ENCODE assay signal across 9 mouse cellular contexts in the genomic region with DNA sequence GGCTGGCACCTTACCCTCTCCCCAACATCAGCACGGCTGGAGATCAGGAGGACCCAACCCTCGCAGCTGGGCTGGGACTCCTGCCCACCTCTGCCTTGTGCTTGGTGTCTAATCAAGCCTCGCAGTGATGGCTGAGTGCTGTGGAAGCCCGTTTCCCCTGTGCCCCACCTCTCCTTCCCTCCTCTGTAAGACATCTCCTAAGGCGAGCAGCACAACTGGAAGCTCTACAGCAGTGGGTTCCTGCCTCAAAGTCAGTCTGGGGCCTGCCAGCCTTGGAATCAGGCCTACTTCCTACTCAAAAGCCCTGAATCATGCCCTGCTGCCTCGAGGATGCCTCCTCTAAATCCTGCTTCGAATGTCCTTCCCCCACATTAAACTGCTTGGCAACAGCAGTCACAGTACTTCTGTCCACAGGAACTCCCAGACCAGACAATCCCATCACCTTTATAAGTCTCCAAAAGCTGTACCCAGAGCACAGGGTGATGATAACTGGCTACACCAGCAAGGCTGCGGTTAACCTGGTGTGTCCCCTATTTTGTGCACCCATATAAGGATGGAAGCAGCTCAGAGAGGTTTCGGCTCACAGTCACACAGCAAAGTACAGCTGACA. TPM values are rescaled to one million over a fixed set of nuclear protein-coding genes. Genes with fewer than 3 reads are reported as not detected.
DNase-seq lines count a peak whose midpoint lies in the region; ATAC-seq and TF ChIP-seq lines count a peak whose summit lies in the region.
"Had no signal": no experiment of that assay in that cellular context is flagged by ENCODE, and none has a peak within 500 bp of the region (broad histone marks: within the 10 kb centered on the region; RNA-seq: fewer than 3 reads in every experiment).

No protein-coding gene starts in this region.

- ATAC-seq in hindbrain, postnatal 0 days, result no peak
- ATAC-seq in midbrain, postnatal 0 days (ENCODE audit: low FRiP score), result no peak

- no peaks in the 10 kb centered on the region for H3K36me3 ChIP-seq in hindbrain, postnatal 0 days (ENCODE audit: insufficient read depth, low read length)
- H3K36me3 ChIP-seq in midbrain, postnatal 0 days (ENCODE audit: insufficient read depth, low read length), result no peaks in the 10 kb centered on the region

- no peaks in the 10 kb centered on the region for H3K27me3 ChIP-seq in hindbrain, postnatal 0 days (ENCODE audit: insufficient read depth, low read length)
- no peaks in the 10 kb centered on the region for H3K27me3 ChIP-seq in midbrain, postnatal 0 days (ENCODE audit: insufficient read depth, low read length)

- 81% methylated on average over 9 of the region's 9 CpGs for WGBS in hindbrain, postnatal 0 days
- WGBS in midbrain, postnatal 0 days, result 82% methylated on average over 9 of the region's 9 CpGs

- peak; percentile 16 for DNase-seq in kidney, adult 18-20 months
- DNase-seq in kidney, postnatal 4 days, result no peak
- DNase-seq in hindbrain, postnatal 0 days (ENCODE audit: low spot score), result no peak
- DNase-seq in midbrain, postnatal 0 days (ENCODE audit: low spot score), result no peak
- DNase-seq in adrenal gland, adult 8-10 months, result no peak
- DNase-seq in frontal cortex, postnatal 25 days (ENCODE audit: low spot score in 2 of 2), result no peak
- DNase-seq in cerebellum, postnatal 25 days, result no peak

- peak overlapping the region; percentile 67 for H3K4me2 ChIP-seq in hindbrain, postnatal 0 days (ENCODE audit: low read depth, low read length)
- peak overlapping the region; percentile 64 for H3K4me2 ChIP-seq in midbrain, postnatal 0 days (ENCODE audit: low read depth, low read length, poor library complexity, severe bottlenecking)

- peaks cover 23% of the 10 kb centered on the region for H3K4me1 ChIP-seq in bone marrow macrophage, adult 2 months (ENCODE audit: control insufficient read depth, insufficient read depth, low read length)
- peaks cover 12% of the 10 kb centered on the region; the same call in 1 of the 2 replicates for H3K4me1 ChIP-seq in hindbrain, postnatal 0 days (ENCODE audit: insufficient read depth, low read length)
- peaks cover 7% of the 10 kb centered on the region; the same call in 1 of the 2 replicates for H3K4me1 ChIP-seq in midbrain, postnatal 0 days (ENCODE audit: insufficient read depth, low read length)

- no peaks in the 10 kb centered on the region for H3K9me3 ChIP-seq in hindbrain, postnatal 0 days (ENCODE audit: low read length)
- H3K9me3 ChIP-seq in midbrain, postnatal 0 days (ENCODE audit: low read length), result no peaks in the 10 kb centered on the region

- no peak for TF ChIP-seq CTCF in bone marrow macrophage, adult 2 months (IDR thresholded peaks at IDR 0.05; ENCODE audit: low read depth, low read length)
- no peak for TF ChIP-seq CTCF in hindbrain, postnatal 0 days (IDR thresholded peaks at IDR 0.05; ENCODE audit: low read depth)
- no peak for TF ChIP-seq CTCF in midbrain, postnatal 0 days (IDR thresholded peaks at IDR 0.05)

- H3K27ac ChIP-seq in bone marrow macrophage, adult 2 months (ENCODE audit: insufficient read depth, low read depth, low read length), result peak overlapping the region; percentile 69
- H3K27ac ChIP-seq in hindbrain, postnatal 0 days, result no peak overlapping the region
- H3K27ac ChIP-seq in midbrain, postnatal 0 days (ENCODE audit: low read depth, low read length), result no peak overlapping the region

- peak overlapping the region; percentile 49 for H3K4me3 ChIP-seq in bone marrow macrophage, adult 2 months (ENCODE audit: insufficient read depth, low read length)
- no peak overlapping the region for H3K4me3 ChIP-seq in hindbrain, postnatal 0 days (ENCODE audit: low read length)
- peak overlapping the region; percentile 56; the same call in 1 of the 2 replicates for H3K4me3 ChIP-seq in midbrain, postnatal 0 days (ENCODE audit: low read depth, low read length)

- no peak for TF ChIP-seq POLR2A in bone marrow macrophage, adult 2 months (IDR thresholded peaks at IDR 0.05; ENCODE audit: borderline replicate concordance, low read depth, low read length)

- H3K9ac ChIP-seq in hindbrain, postnatal 0 days (replicated peaks; ENCODE audit: low read length), result 0 out of 2 replicates have a peak overlapping the region, but pooled peaks have one; percentile 66
- no peak overlapping the region for H3K9ac ChIP-seq in midbrain, postnatal 0 days (replicated peaks; ENCODE audit: low read length, poor library complexity, severe bottlenecking)

RNA-seq across cellular contexts. Expression of a gene that starts 1.2 kb away (rescaled TPM):
- 7.0 and 9.9 TPM in 2 replicates for polyA plus RNA-seq in bone marrow macrophage, adult 2 months (2012; ENCODE audit: insufficient read depth, insufficient read length, missing spikeins)
- total RNA-seq in hindbrain, postnatal 0 days (2014; rRNA removed), result 23.5 and 29.1 TPM in 2 replicates
- 25.9 and 26.0 TPM in 2 replicates for polyA plus RNA-seq in hindbrain, postnatal 0 days (2015; fragmentation: Nextera tagmentation; extraction: Ambion mirVana)
- 18.5 and 22.1 TPM in 2 replicates for total RNA-seq in midbrain, postnatal 0 days (2014; rRNA removed)
- polyA plus RNA-seq in midbrain, postnatal 0 days (2015; fragmentation: Nextera tagmentation; extraction: Ambion mirVana), result 26.2 and 33.2 TPM in 2 replicates
- total RNA-seq in adrenal gland, adult 8-10 months (2022), result 10 to 100 TPM; 22.8 to 27.3 (median 24.7) TPM

RNA-seq across cellular contexts. Expression of a gene that starts 1.2 kb away (rescaled TPM):
- 0.80 and 1.3 TPM in 2 replicates for polyA plus RNA-seq in bone marrow macrophage, adult 2 months (2012; ENCODE audit: insufficient read depth, insufficient read length, missing spikeins)
- total RNA-seq in hindbrain, postnatal 0 days (2014; rRNA removed), result 2.5 and 3.5 TPM in 2 replicates
- polyA plus RNA-seq in hindbrain, postnatal 0 days (2015; fragmentation: Nextera tagmentation; extraction: Ambion mirVana), result 2.1 and 2.2 TPM in 2 replicates
- total RNA-seq in midbrain, postnatal 0 days (2014; rRNA removed), result 3.5 and 4.0 TPM in 2 replicates
- polyA plus RNA-seq in midbrain, postnatal 0 days (2015; fragmentation: Nextera tagmentation; extraction: Ambion mirVana), result 2.7 and 3.0 TPM in 2 replicates
- total RNA-seq in adrenal gland, adult 8-10 months (2022), result 1 to 10 TPM in 3 of 4 experiments, under 1 TPM in 1; 0.61 to 1.7 (median 1.3) TPM

RNA-seq across cellular contexts. Expression of a gene that starts 3.9 kb away (rescaled TPM):
- 1.4 and 3.4 TPM in 2 replicates for polyA plus RNA-seq in bone marrow macrophage, adult 2 months (2012; ENCODE audit: insufficient read depth, insufficient read length, missing spikeins)
- 3.7 and 3.9 TPM in 2 replicates for total RNA-seq in hindbrain, postnatal 0 days (2014; rRNA removed)
- 3.5 and 3.7 TPM in 2 replicates for polyA plus RNA-seq in hindbrain, postnatal 0 days (2015; fragmentation: Nextera tagmentation; extraction: Ambion mirVana)
- total RNA-seq in midbrain, postnatal 0 days (2014; rRNA removed), result 8.8 and 13.4 TPM in 2 replicates
- 5.4 and 5.5 TPM in 2 replicates for polyA plus RNA-seq in midbrain, postnatal 0 days (2015; fragmentation: Nextera tagmentation; extraction: Ambion mirVana)
- 1 to 10 TPM; 1.5 to 2.5 (median 1.7) TPM for total RNA-seq in adrenal gland, adult 8-10 months (2022)

RNA-seq across cellular contexts. Expression of a gene that starts 6.7 kb away (rescaled TPM):
- not detected in 2 replicates for polyA plus RNA-seq in bone marrow macrophage, adult 2 months (2012; ENCODE audit: insufficient read depth, insufficient read length, missing spikeins)
- not detected in 2 replicates for total RNA-seq in hindbrain, postnatal 0 days (2014; rRNA removed)
- 0.36 and 0.39 TPM in 2 replicates for polyA plus RNA-seq in hindbrain, postnatal 0 days (2015; fragmentation: Nextera tagmentation; extraction: Ambion mirVana)
- not detected in 2 replicates for total RNA-seq in midbrain, postnatal 0 days (2014; rRNA removed)
- not detected in 2 replicates for polyA plus RNA-seq in midbrain, postnatal 0 days (2015; fragmentation: Nextera tagmentation; extraction: Ambion mirVana)
- total RNA-seq in adrenal gland, adult 8-10 months (2022), result not detected
- polyA plus RNA-seq: urinary bladder, adult 2 months had no signal

RNA-seq across cellular contexts. Expression of a gene that starts 12.9 kb away (rescaled TPM):
- polyA plus RNA-seq in bone marrow macrophage, adult 2 months (2012; ENCODE audit: insufficient read depth, insufficient read length, missing spikeins), result 1.1 TPM in 1 of 2 replicates, not detected in the other
- 3.3 and 7.3 TPM in 2 replicates for total RNA-seq in hindbrain, postnatal 0 days (2014; rRNA removed)
- 2.8 and 3.5 TPM in 2 replicates for polyA plus RNA-seq in hindbrain, postnatal 0 days (2015; fragmentation: Nextera tagmentation; extraction: Ambion mirVana)
- 2.5 and 3.0 TPM in 2 replicates for total RNA-seq in midbrain, postnatal 0 days (2014; rRNA removed)
- 2.6 and 3.5 TPM in 2 replicates for polyA plus RNA-seq in midbrain, postnatal 0 days (2015; fragmentation: Nextera tagmentation; extraction: Ambion mirVana)
- 10 to 100 TPM; 17.9 to 37.7 (median 23.4) TPM for total RNA-seq in adrenal gland, adult 8-10 months (2022)
